Mouse (Mus musculus): ENCODE measurements around the gene Ercc6. TPM values are rescaled to one million over a fixed set of nuclear protein-coding genes. Genes with fewer than 3 reads are reported as not detected.

The Ercc6 gene
- polyA plus RNA-seq (2012; ENCODE audit: low replicate concordance): 3.4 and 3.8 TPM in 2 replicates

GRCm38 (mm10) chr14:32513336-32514032 lies at the start of gene Ercc6:
Gene Ercc6 (plus strand): TSS chr14:32513521.

DNA sequence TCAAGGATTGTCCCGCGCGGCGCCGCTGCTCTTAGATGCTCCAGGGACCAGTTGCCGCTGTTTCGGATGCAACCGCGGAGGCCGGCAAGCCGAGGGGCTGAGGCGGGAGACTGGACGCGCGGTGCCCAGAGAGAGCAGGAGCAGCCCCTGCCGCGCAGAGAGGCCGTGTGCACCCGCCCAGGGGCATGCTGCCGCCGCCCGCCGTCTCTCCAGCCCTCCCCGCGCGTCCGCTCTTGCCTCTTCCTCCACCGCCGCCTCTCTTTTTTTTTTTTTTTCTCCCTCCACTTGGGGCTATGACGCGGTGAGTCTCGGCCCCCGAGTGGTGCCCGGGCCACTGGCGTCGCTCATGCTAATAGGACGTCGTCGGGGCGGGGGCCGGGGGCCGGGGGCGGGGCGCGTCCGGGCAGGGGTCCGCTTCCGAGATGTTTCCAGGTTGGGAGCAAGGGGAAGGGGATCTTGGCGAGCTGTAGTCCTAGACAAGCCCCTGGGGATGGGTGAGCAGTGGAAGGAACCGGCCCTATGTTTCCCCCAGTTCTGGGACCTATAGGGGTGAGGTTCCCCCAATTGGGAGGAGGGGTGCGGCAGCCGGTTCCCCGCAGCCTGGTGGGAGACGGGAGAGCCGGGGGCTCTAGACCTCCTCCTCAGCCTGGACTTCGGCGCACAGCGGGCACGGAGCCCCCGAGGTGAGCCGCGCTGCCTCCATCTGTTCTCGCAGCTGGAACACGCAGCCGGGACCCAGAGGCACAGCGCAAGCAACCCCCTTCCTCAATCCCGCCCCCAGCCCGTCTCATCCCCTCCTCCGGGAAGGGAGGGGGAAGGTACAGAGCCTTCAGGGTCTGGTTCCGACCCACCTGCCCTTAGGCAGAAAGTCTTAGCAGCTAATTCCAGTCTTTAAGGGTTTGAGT lies 48.5 kb upstream of the Ercc6 start, which contains the start of gene Slc18a3:
TSS of gene Slc18a3 (minus strand) at position 250 of the 905 bp plus-strand sequence.

GRCm38 (mm10) chr14:32465889-32466288 lies 47.4 kb upstream of the Ercc6 start, which contains the start of gene Chat:
Gene Chat (minus strand): TSS chr14:32465989.

DNA sequence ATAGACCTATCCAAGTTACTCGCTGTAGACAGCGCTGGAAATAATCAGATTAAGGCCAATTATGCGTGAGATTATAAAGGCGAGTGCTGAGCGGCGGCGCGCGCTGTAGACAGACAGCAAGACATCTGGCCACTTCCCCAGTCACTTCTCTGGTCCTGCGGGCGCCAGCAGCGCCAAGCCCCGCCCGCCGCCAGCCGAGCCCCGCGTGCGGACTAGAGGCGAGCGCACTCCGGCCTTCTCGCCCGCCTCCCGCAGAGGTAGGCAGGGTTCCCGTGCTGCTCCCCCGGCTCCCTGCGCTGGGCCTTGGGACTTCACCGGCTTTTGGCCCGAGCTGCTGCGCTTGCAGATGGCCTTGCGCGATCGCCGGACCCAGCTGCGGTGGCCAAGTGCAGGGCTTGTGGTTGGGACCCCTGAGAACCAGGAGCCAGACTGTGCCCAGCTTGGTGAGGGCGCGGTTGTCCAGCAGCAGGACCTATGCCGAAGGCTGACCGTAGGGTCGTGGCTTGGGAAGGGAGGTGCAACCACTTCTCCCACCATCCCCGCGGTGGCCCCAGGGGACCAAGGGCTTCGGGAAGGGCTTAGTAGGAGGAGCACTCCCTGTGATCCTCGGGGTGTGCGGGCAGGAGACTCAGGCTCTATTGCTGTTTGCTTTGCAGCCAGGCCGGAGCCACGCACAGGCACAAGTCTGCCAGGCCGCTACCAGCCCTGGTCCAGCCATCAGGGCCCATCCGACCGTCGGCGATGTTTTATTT lies 86.1 kb downstream of the Ercc6 start, which contains the start of gene Prrxl1:
TSS of gene Prrxl1 (plus strand) at position 118 of the 752 bp plus-strand sequence.

Other genes with a start within 250 kb of the Ercc6 start
- 0.04 TPM in 1 of 2 replicates, not detected in the other for gene Ogdhl, start 191.5 kb upstream of the Ercc6 start, polyA plus RNA-seq (2012; ENCODE audit: low replicate concordance)
- not detected in 2 replicates for gene 1700024G13Rik, start 125.1 kb upstream of the Ercc6 start, polyA plus RNA-seq (2012; ENCODE audit: low replicate concordance)
- not detected in 2 replicates for gene Slc18a3, start 48.7 kb upstream of the Ercc6 start, polyA plus RNA-seq (2012; ENCODE audit: low replicate concordance)
- gene Chat, start 47.5 kb upstream of the Ercc6 start, polyA plus RNA-seq (2012; ENCODE audit: low replicate concordance): not detected in 2 replicates
- not detected in 2 replicates for gene Prrxl1, start 85.9 kb downstream of the Ercc6 start, polyA plus RNA-seq (2012; ENCODE audit: low replicate concordance)
- gene 3425401B19Rik, start 171.8 kb downstream of the Ercc6 start, polyA plus RNA-seq (2012; ENCODE audit: low replicate concordance): 0.74 and 1.2 TPM in 2 replicates